Mouse (Mus musculus) skeletal muscle tissue, postnatal 0 days (tissue): ENCODE measurements around the gene Vmn2r24. TPM values are rescaled to one million over a fixed set of nuclear protein-coding genes. Genes with fewer than 3 reads are reported as not detected.

ENCODE experiments used
- polyA plus RNA-seq: library from polyadenylated mRNA; unstranded; fragments of >200 nt; fragmentation: Nextera tagmentation; extraction: Ambion mirVana; gene quantifications from 2 replicates; pipeline ENCODE4 v1.2.1, GENCODE M21; 2015

Gene Vmn2r24
- not detected in 2 replicates for polyA plus RNA-seq

GRCm38 (mm10) chr6:123778579-123778978 is at the start of gene Vmn2r24:
Vmn2r24 (plus strand) TSS chr6:123778879.

GRCm38 (mm10) chr6:123853363-123853762 is 74.7 kb downstream of the Vmn2r24 start, which contains the start of gene Vmn2r25:
Vmn2r25 (minus strand) TSS chr6:123853463.

Other genes starting within 250 kb of the Vmn2r24 start
- gene Vmn2r21, start 245.5 kb upstream of the Vmn2r24 start, polyA plus RNA-seq: not detected in 2 replicates
- not detected in 2 replicates for gene Vmn2r22, start 128.2 kb upstream of the Vmn2r24 start, polyA plus RNA-seq
- gene Vmn2r23, start 76.2 kb upstream of the Vmn2r24 start, polyA plus RNA-seq: not detected in 2 replicates
- gene Vmn2r25, start 74.6 kb downstream of the Vmn2r24 start, polyA plus RNA-seq: not detected in 2 replicates
- not detected in 2 replicates for gene Vmn2r26, start 245.7 kb downstream of the Vmn2r24 start, polyA plus RNA-seq